ENCODE assay signal across 9 mouse cellular contexts in genomic region chr11:86969041-86969821, GRCm38 (mm10). TPM values are rescaled to one million over a fixed set of nuclear protein-coding genes. Genes with fewer than 3 reads are reported as not detected.
DNase-seq lines count a peak whose midpoint lies in the region; ATAC-seq and TF ChIP-seq lines count a peak whose summit lies in the region.
"Had no signal": no experiment of that assay in that cellular context is flagged by ENCODE, and none has a peak within 500 bp of the region (broad histone marks: within the 10 kb centered on the region; RNA-seq: fewer than 3 reads in every experiment).

No protein-coding gene starts in this region.

- no peak overlapping the region for H3K9ac ChIP-seq in forebrain, postnatal 0 days
- no peak overlapping the region for H3K9ac ChIP-seq in midbrain, embryonic 16.5 days (ENCODE audit: low read depth, low read length)
- no peak overlapping the region for H3K9ac ChIP-seq in hindbrain, embryonic 16.5 days (ENCODE audit: low read depth, low read length)

- H3K27ac ChIP-seq in forebrain, embryonic 10.5 days: peak overlapping the region; percentile 75
- H3K27ac ChIP-seq in forebrain, postnatal 0 days (ENCODE audit: low read depth, low read length): no peak overlapping the region
- H3K27ac ChIP-seq in midbrain, embryonic 10.5 days (replicated peaks): peak overlapping the region; percentile 39
- no peak overlapping the region for H3K27ac ChIP-seq in midbrain, embryonic 16.5 days (ENCODE audit: low read length)
- H3K27ac ChIP-seq in hindbrain, embryonic 16.5 days (ENCODE audit: low read depth, low read length): 0 out of 2 replicates have a peak overlapping the region, but pooled peaks have one; percentile 49

- 23% methylated on average over 13 of the region's 13 CpGs for WGBS in forebrain, embryonic 10.5 days
- 19% methylated on average over 13 of the region's 13 CpGs for WGBS in forebrain, postnatal 0 days
- WGBS in midbrain, embryonic 10.5 days: 59% methylated on average over 13 of the region's 13 CpGs
- WGBS in midbrain, embryonic 16.5 days: 34% methylated on average over 13 of the region's 13 CpGs
- WGBS in hindbrain, embryonic 16.5 days: 31% methylated on average over 13 of the region's 13 CpGs

- H3K4me3 ChIP-seq in forebrain, embryonic 10.5 days: peak overlapping the region; percentile 14
- H3K4me3 ChIP-seq in forebrain, postnatal 0 days (ENCODE audit: low read depth, low read length): no peak overlapping the region
- H3K4me3 ChIP-seq in midbrain, embryonic 10.5 days: no peak overlapping the region
- H3K4me3 ChIP-seq in midbrain, embryonic 16.5 days (ENCODE audit: low read depth, low read length): no peak overlapping the region
- H3K4me3 ChIP-seq in hindbrain, embryonic 16.5 days (ENCODE audit: low read length): no peak overlapping the region

- DNase-seq in forebrain, embryonic 10.5 days (ENCODE audit: extremely low spot score, low spot score): peak; percentile 48
- no peak for DNase-seq in forebrain, postnatal 0 days
- DNase-seq in midbrain, embryonic 10.5 days (ENCODE audit: low spot score): no peak
- peak; percentile 32 for DNase-seq in retina, embryonic 14.5 days (ENCODE audit: low spot score)
- DNase-seq in right cerebral cortex, adult 2 months (ENCODE audit: low spot score in 2 of 2): no peak
- DNase-seq in urinary bladder, postnatal 10 days (ENCODE audit: low spot score): no peak
- DNase-seq: adrenal gland, adult 8-10 months had no signal

- peaks cover 61% of the 10 kb centered on the region for H3K27me3 ChIP-seq in forebrain, embryonic 10.5 days (ENCODE audit: poor library complexity, severe bottlenecking)
- no peaks in the 10 kb centered on the region for H3K27me3 ChIP-seq in forebrain, postnatal 0 days (ENCODE audit: insufficient read depth, low read length)
- peaks cover 16% of the 10 kb centered on the region for H3K27me3 ChIP-seq in midbrain, embryonic 10.5 days (ENCODE audit: low read depth, poor library complexity, severe bottlenecking)
- no peaks in the 10 kb centered on the region for H3K27me3 ChIP-seq in midbrain, embryonic 16.5 days (ENCODE audit: control insufficient read depth, insufficient read depth, low read depth, low read length)
- no peaks in the 10 kb centered on the region for H3K27me3 ChIP-seq in hindbrain, embryonic 16.5 days (replicated peaks; ENCODE audit: control insufficient read depth, insufficient read depth, low read length)

- peaks cover 63% of the 10 kb centered on the region for H3K4me1 ChIP-seq in forebrain, embryonic 10.5 days
- H3K4me1 ChIP-seq in forebrain, postnatal 0 days (ENCODE audit: insufficient read depth): 0 out of 2 replicates have a peak, but pooled peaks cover 4% of the 10 kb centered on the region
- peaks cover 51% of the 10 kb centered on the region for H3K4me1 ChIP-seq in midbrain, embryonic 10.5 days
- H3K4me1 ChIP-seq in midbrain, embryonic 16.5 days (ENCODE audit: control insufficient read depth, insufficient read depth, low read length): peaks cover 16% of the 10 kb centered on the region
- H3K4me1 ChIP-seq in hindbrain, embryonic 16.5 days (ENCODE audit: control insufficient read depth, insufficient read depth, low read depth, low read length): peaks cover 20% of the 10 kb centered on the region

- no peaks in the 10 kb centered on the region for H3K9me3 ChIP-seq in forebrain, embryonic 10.5 days
- H3K9me3 ChIP-seq in forebrain, postnatal 0 days (ENCODE audit: low read length): no peaks in the 10 kb centered on the region
- no peaks in the 10 kb centered on the region for H3K9me3 ChIP-seq in midbrain, embryonic 10.5 days (replicated peaks)
- no peaks in the 10 kb centered on the region for H3K9me3 ChIP-seq in midbrain, embryonic 16.5 days (replicated peaks; ENCODE audit: control insufficient read depth, low read length, poor library complexity, severe bottlenecking)
- no peaks in the 10 kb centered on the region for H3K9me3 ChIP-seq in hindbrain, embryonic 16.5 days (ENCODE audit: control insufficient read depth, low read length)

- no peak overlapping the region for H3K4me2 ChIP-seq in forebrain, postnatal 0 days (ENCODE audit: low read depth)
- no peak overlapping the region for H3K4me2 ChIP-seq in midbrain, embryonic 16.5 days (ENCODE audit: low read length)
- no peak overlapping the region for H3K4me2 ChIP-seq in hindbrain, embryonic 16.5 days (ENCODE audit: low read length)

- no peaks in the 10 kb centered on the region for H3K36me3 ChIP-seq in forebrain, embryonic 10.5 days (replicated peaks)
- H3K36me3 ChIP-seq in forebrain, postnatal 0 days (ENCODE audit: insufficient read depth): no peaks in the 10 kb centered on the region
- H3K36me3 ChIP-seq in midbrain, embryonic 10.5 days: no peaks in the 10 kb centered on the region
- H3K36me3 ChIP-seq in midbrain, embryonic 16.5 days (ENCODE audit: control insufficient read depth, insufficient read depth, low read length): no peaks in the 10 kb centered on the region
- H3K36me3 ChIP-seq in hindbrain, embryonic 16.5 days (ENCODE audit: control insufficient read depth, insufficient read depth, low read length): no peaks in the 10 kb centered on the region

- TF ChIP-seq CTCF in forebrain, postnatal 0 days (IDR thresholded peaks at IDR 0.05; ENCODE audit: low read depth): no peak

- no peak for ATAC-seq in forebrain, postnatal 0 days
- no peak for ATAC-seq in midbrain, embryonic 16.5 days
- peak; percentile 30; the same call in 1 of the 2 replicates for ATAC-seq in hindbrain, embryonic 16.5 days

RNA-seq across cellular contexts. Expression of gene Ypel2, which starts 24.3 kb away (rescaled TPM):
- 2.9 and 3.2 TPM in 2 replicates for polyA plus RNA-seq in forebrain, embryonic 10.5 days (2016; fragmentation: Nextera tagmentation; extraction: Ambion mirVana)
- total RNA-seq in forebrain, postnatal 0 days (2014; rRNA removed): 5.6 and 6.3 TPM in 2 replicates
- 3.7 and 4.5 TPM in 2 replicates for polyA plus RNA-seq in forebrain, postnatal 0 days (2015; fragmentation: Nextera tagmentation; extraction: Ambion mirVana)
- 3.0 and 4.4 TPM in 2 replicates for polyA plus RNA-seq in midbrain, embryonic 10.5 days (2016; fragmentation: Nextera tagmentation; extraction: Ambion mirVana)
- polyA plus RNA-seq in midbrain, embryonic 16.5 days (2015; fragmentation: Nextera tagmentation; extraction: Ambion mirVana): 5.7 and 6.5 TPM in 2 replicates
- polyA plus RNA-seq in hindbrain, embryonic 16.5 days (2015; fragmentation: Nextera tagmentation; extraction: Ambion mirVana): 4.0 and 4.1 TPM in 2 replicates

Comparison
In these comparisons a context has a peak if more than half of its experiments do, and no peak if none do; other contexts are left out.
1. DNase-seq: peak in forebrain, embryonic 10.5 days (single experiment) and retina, embryonic 14.5 days (single experiment); none in forebrain, postnatal 0 days (single experiment), midbrain, embryonic 10.5 days (single experiment), right cerebral cortex, adult 2 months (0 of 2) and urinary bladder, postnatal 10 days (single experiment).
2. H3K27ac ChIP-seq: peak in forebrain, embryonic 10.5 days (single experiment), midbrain, embryonic 10.5 days (single experiment) and hindbrain, embryonic 16.5 days (single experiment); none in forebrain, postnatal 0 days (single experiment) and midbrain, embryonic 16.5 days (single experiment).